Mouse (Mus musculus): ENCODE results near the gene Sgca.

Sgca gene

GRCm38 (mm10) chr11:94913302-94914090 is 62.6 kb downstream of the Sgca start:
- no peak for DNase-seq (ENCODE audit: extremely low spot score, low spot score)
